Mouse (Mus musculus) heart, postnatal 14 days (tissue): ENCODE measurements around the gene Utp6. TPM values are rescaled to one million over a fixed set of nuclear protein-coding genes. Genes with fewer than 3 reads are reported as not detected.
A peak's percentile ranks its signal among the peaks of the same experiment; 100 is the strongest.
"Not testable (repeated sequence)": the region's sequence is repeated elsewhere in the genome, so short reads cannot be mapped to it uniquely, and the experiment has no call there.

Experiments used
- DNase-seq, 2 experiments: peaks; one replicate each; pipeline ENCODE4 v3.0.0; 2021 to 2022
- intact Hi-C: fragments of 180-260 bp; cut with DNase I; formaldehyde crosslinking; loops from one replicate; pipeline ENCODE4 v1.15.1; 2025
- long read RNA-seq, 2 experiments: library from polyadenylated mRNA; stranded (forward); transcript quantifications; one replicate each; pipeline ENCODE4 v2.0.0; 2021
- total RNA-seq, 2 experiments: library from RNA; stranded (reverse); gene quantifications; 2 replicates each; pipeline ENCODE4 v1.2.3; 2021

Gene Utp6
- total RNA-seq, result 10 to 100 TPM; 19.4 to 21.3 TPM
- long read RNA-seq, experiment 1, transcript Utp6-201 (19 exons, 3,877 nt), result major isoform, 18 of 18 reads
- long read RNA-seq, experiment 1, partial matches to known transcripts, result 0 of 18 reads
- long read RNA-seq, experiment 1, other reads (novel, unspliced or antisense), result 0 of 18 reads
- long read RNA-seq, experiment 2, transcript Utp6-201 (19 exons, 3,877 nt), result major isoform, 8 of 11 reads
- long read RNA-seq, experiment 2, partial matches to known transcripts, result 3 of 11 reads
- long read RNA-seq, experiment 2, other reads (novel, unspliced or antisense), result 0 of 11 reads

GRCm38 (mm10) chr11:79962125-79962876 is at the start of gene Utp6:
Gene Utp6 (minus strand): TSS chr11:79962390.
- peak; percentile 98 to 100 for DNase-seq
- intact Hi-C loops, result loop anchor here (2.0 kb wide), 1 partner anchor 30 kb away; the partner anchor contains the start of gene Suz12

GRCm38 (mm10) chr11:79994271-79994988 is 32.2 kb upstream of the Utp6 start:
- intact Hi-C loops, result no loop called here
- no peak for DNase-seq

- DNase-seq, result peak in 1 of 2 experiments; percentile 10
- intact Hi-C loops, result loop anchor here (2.0 kb wide), 1 partner anchor 31 kb away; the partner anchor contains the start of gene Utp6
Measured at GRCm38 (mm10) chr11:79993356-79994270, 31.4 kb upstream of the Utp6 start.

GRCm38 (mm10) chr11:79992592-79993355 is 30.6 kb upstream of the Utp6 start, which contains the start of gene Suz12:
Gene Suz12 (plus strand): TSS chr11:79993106.
- intact Hi-C loops, result loop anchor here (2.0 kb wide), 1 partner anchor 30 kb away; the partner anchor contains the start of gene Utp6
- DNase-seq, result peak; percentile 96 to 97

- intact Hi-C loops, result loop anchor here (2.0 kb wide), 1 partner anchor 29 kb away; the partner anchor contains the start of gene Utp6
- DNase-seq, result no peak
Measured at GRCm38 (mm10) chr11:79992035-79992591, 29.9 kb upstream of the Utp6 start.

- intact Hi-C loops, result no loop called here
Measured at GRCm38 (mm10) chr11:79991600-79991999, 29.4 kb upstream of the Utp6 start.

GRCm38 (mm10) chr11:79990120-79990519 is 27.9 kb upstream of the Utp6 start:
- intact Hi-C loops, result no loop called here
- no peak for DNase-seq

More at GRCm38 (mm10) chr11:79991600-79991999, 29.4 kb upstream of the Utp6 start:
- DNase-seq, result no peak

- intact Hi-C loops, result no loop called here
Measured at GRCm38 (mm10) chr11:79987896-79988295, 25.7 kb upstream of the Utp6 start.

GRCm38 (mm10) chr11:79986886-79987285 is 24.7 kb upstream of the Utp6 start:
- no peak for DNase-seq
- intact Hi-C loops, result no loop called here

More at GRCm38 (mm10) chr11:79987896-79988295, 25.7 kb upstream of the Utp6 start:
- no peak for DNase-seq

GRCm38 (mm10) chr11:79977747-79978146 is 15.6 kb upstream of the Utp6 start:
- intact Hi-C loops, DNase-seq: not testable (repeated sequence)

GRCm38 (mm10) chr11:79977061-79977460 is 14.9 kb upstream of the Utp6 start:
- DNase-seq, intact Hi-C loops: not testable (repeated sequence)

GRCm38 (mm10) chr11:79976645-79977044 is 14.5 kb upstream of the Utp6 start:
- intact Hi-C loops, DNase-seq: not testable (repeated sequence)

- no peak for DNase-seq
- intact Hi-C loops, result no loop called here
Measured at GRCm38 (mm10) chr11:79976222-79976621, 14.0 kb upstream of the Utp6 start.

GRCm38 (mm10) chr11:79975377-79975776 is 13.2 kb upstream of the Utp6 start:
- intact Hi-C loops, result no loop called here
- DNase-seq, result no peak

GRCm38 (mm10) chr11:79973626-79974476 is 11.7 kb upstream of the Utp6 start:
- intact Hi-C loops, result no loop called here
- DNase-seq, result peak; percentile 23 to 26

- no peak for DNase-seq
- intact Hi-C loops, result no loop called here
Measured at GRCm38 (mm10) chr11:79973133-79973532, 10.9 kb upstream of the Utp6 start.

- intact Hi-C loops, result no loop called here
- no peak for DNase-seq
Measured at GRCm38 (mm10) chr11:79967752-79968151, 5.6 kb upstream of the Utp6 start.
